Mouse (Mus musculus) erythroblast, embryonic 14.5 days (primary cell): ENCODE measurements around the gene Acer1.

Source experiments
- GATA1 ChIP-seq: IDR thresholded peaks from 2 replicates; pipeline ENCODE4 v1.6.1; 2012; ENCODE audit warnings: low read length, inconsistent platforms, mixed read lengths
- TAL1 ChIP-seq: IDR thresholded peaks from 3 replicates; pipeline ENCODE4 v1.6.1; 2012; ENCODE audit warnings: low read length, inconsistent platforms, mixed read lengths

DNA sequence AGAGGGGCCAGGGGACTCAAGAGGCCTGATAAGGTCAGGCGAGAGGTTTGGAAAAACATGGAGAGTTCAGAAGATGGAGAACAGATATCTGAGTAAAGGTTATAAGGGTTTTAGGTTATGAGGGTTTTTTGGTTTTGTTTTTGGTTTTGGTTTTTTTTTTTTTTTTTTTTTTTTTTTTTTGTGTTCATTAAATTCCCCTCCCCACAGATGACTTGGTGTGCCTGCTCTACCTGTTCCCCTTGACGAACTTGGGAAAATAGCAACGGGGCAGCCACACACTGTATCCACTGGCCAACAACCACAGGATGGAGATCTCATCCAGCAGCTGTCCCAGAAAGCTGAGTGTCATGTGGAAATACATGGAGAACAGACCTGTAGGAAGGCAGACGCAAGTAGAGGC is 23.3 kb downstream of the Acer1 start:
- no peak for TF ChIP-seq TAL1
- no peak for TF ChIP-seq GATA1
